8 mouse cellular contexts compared by ENCODE assay signal in the genomic region with DNA sequence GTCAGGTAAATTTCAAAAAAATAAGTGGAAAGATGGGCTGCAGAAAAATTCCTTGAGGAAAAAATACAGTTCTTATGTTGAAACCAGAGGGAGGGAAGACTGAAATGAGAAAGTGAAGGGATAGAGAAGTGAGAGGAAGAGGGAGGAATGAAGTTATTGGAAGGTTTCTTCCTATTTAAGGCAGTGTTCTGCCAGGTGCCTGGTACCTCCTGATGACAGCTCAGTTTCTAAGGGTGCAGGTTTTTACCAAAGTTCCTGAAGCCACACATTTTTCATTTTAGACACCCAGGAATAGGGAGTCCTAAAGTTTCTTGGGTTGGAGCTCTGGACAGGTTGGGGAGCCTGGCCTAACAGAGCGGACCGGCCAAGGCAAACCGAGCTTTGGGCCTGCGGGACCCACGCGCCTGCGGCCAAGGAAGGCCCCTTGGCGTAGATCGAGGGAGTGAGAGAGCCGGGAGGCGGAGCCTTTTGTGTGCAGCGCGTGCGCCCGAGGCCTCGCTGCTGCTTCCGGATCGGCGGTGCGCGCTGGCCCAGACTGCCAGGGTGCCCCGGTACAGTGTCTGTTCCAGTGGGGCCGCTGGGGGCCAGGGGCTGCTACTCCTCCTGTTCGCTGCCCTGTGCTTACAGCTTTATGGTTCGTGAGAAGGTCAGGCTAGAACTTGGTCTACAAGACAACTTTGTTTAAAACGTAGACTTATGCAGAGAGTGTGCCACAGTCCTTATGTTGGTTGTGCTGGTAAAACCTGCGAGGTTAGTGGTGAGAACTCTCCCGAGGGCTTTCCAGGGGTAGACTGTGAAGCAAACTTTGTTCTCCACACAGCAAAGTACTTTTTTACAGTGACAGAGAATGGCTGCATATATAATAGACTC. TPM values are rescaled to one million over a fixed set of nuclear protein-coding genes. Genes with fewer than 3 reads are reported as not detected.
A peak's percentile ranks its signal among the peaks of the same experiment; 100 is the strongest.
DNase-seq lines count a peak whose midpoint lies in the region; ATAC-seq and TF ChIP-seq lines count a peak whose summit lies in the region.

No protein-coding gene starts in this region.

- WGBS in intestine, postnatal 0 days = under 1% methylated on average over 28 of the region's 28 CpGs
- WGBS in liver, embryonic 16.5 days (ENCODE audit: insufficient replicate concordance) = under 1% methylated on average over 28 of the region's 28 CpGs
- WGBS in neural tube, embryonic 12.5 days = 2% methylated on average over 28 of the region's 28 CpGs

- peak; percentile 20 to 33 for DNase-seq in left cerebral cortex, postnatal 14 days (ENCODE audit: low spot score in 2 of 2)
- DNase-seq in left cerebral cortex, adult 11 months (ENCODE audit: low spot score) = no peak
- peak; percentile 85 for DNase-seq in embryo, embryonic 10.5 days (ENCODE audit: low spot score)
- DNase-seq in testis, postnatal 14 days (ENCODE audit: low spot score) = peak; percentile 85

- peak overlapping the region; percentile 64 for H3K27ac ChIP-seq in intestine, postnatal 0 days (ENCODE audit: low read depth, low read length)
- peak overlapping the region; percentile 70 for H3K27ac ChIP-seq in liver, embryonic 16.5 days (ENCODE audit: low read length)
- H3K27ac ChIP-seq in neural tube, embryonic 12.5 days = no peak overlapping the region

- peak overlapping the region; percentile 39 for H3K4me3 ChIP-seq in intestine, postnatal 0 days (ENCODE audit: low read depth, low read length)
- H3K4me3 ChIP-seq in liver, embryonic 16.5 days (ENCODE audit: low read depth, low read length) = peak overlapping the region; percentile 64
- peak overlapping the region; percentile 33 for H3K4me3 ChIP-seq in neural tube, embryonic 12.5 days

- H3K4me1 ChIP-seq in intestine, postnatal 0 days (replicated peaks; ENCODE audit: control insufficient read depth, insufficient read depth, low read length) = peaks cover 5% of the 10 kb centered on the region; the same call in 1 of the 2 replicates
- H3K4me1 ChIP-seq in liver, embryonic 16.5 days (ENCODE audit: control insufficient read depth, low read depth, low read length) = peaks cover 18% of the 10 kb centered on the region
- peaks cover 11% of the 10 kb centered on the region for H3K4me1 ChIP-seq in neural tube, embryonic 12.5 days

- H3K36me3 ChIP-seq in intestine, postnatal 0 days (ENCODE audit: control insufficient read depth, insufficient read depth) = no peaks in the 10 kb centered on the region
- no peaks in the 10 kb centered on the region for H3K36me3 ChIP-seq in liver, embryonic 16.5 days (ENCODE audit: control insufficient read depth, insufficient read depth)
- no peaks in the 10 kb centered on the region for H3K36me3 ChIP-seq in neural tube, embryonic 12.5 days

- no peaks in the 10 kb centered on the region for H3K9me3 ChIP-seq in intestine, postnatal 0 days (ENCODE audit: control insufficient read depth)
- H3K9me3 ChIP-seq in liver, embryonic 16.5 days (replicated peaks; ENCODE audit: control insufficient read depth, low read length) = no peaks in the 10 kb centered on the region
- no peaks in the 10 kb centered on the region for H3K9me3 ChIP-seq in neural tube, embryonic 12.5 days

- H3K27me3 ChIP-seq in intestine, postnatal 0 days (replicated peaks; ENCODE audit: control insufficient read depth, insufficient read depth, low read length) = no peaks in the 10 kb centered on the region
- no peaks in the 10 kb centered on the region for H3K27me3 ChIP-seq in liver, embryonic 16.5 days (ENCODE audit: control insufficient read depth, insufficient read depth, low read depth, low read length)
- no peaks in the 10 kb centered on the region for H3K27me3 ChIP-seq in neural tube, embryonic 12.5 days (replicated peaks)

- peak; percentile 20; the same call in 1 of the 2 replicates for TF ChIP-seq CTCF in intestine, postnatal 0 days (IDR thresholded peaks at IDR 0.05; ENCODE audit: low read depth)

- intact Hi-C loops in left cerebral cortex, postnatal 14 days (cut with DNase I) = no loop called here

- ATAC-seq in granulocyte monocyte progenitor cell, adult 5-6 weeks (replicated peaks; ENCODE audit: poor library complexity, severe bottlenecking) = peak; percentile 98
- ATAC-seq in intestine, postnatal 0 days = peak; percentile 85
- ATAC-seq in liver, embryonic 16.5 days (ENCODE audit: low read depth) = peak; percentile 94
- ATAC-seq in neural tube, embryonic 12.5 days (ENCODE audit: low FRiP score, low read depth) = peak; percentile 61; the same call in 1 of the 2 replicates

- H3K9ac ChIP-seq in intestine, postnatal 0 days (ENCODE audit: low read depth, low read length) = peak overlapping the region; percentile 60
- peak overlapping the region; percentile 74 for H3K9ac ChIP-seq in liver, embryonic 16.5 days (ENCODE audit: low read depth, low read length)
- peak overlapping the region; percentile 56 for H3K9ac ChIP-seq in neural tube, embryonic 12.5 days

- H3K4me2 ChIP-seq in intestine, postnatal 0 days (replicated peaks; ENCODE audit: low read depth) = peak overlapping the region; percentile 72
- H3K4me2 ChIP-seq in liver, embryonic 16.5 days (ENCODE audit: low read depth, low read length) = peak overlapping the region; percentile 89
- peak overlapping the region; percentile 71 for H3K4me2 ChIP-seq in neural tube, embryonic 12.5 days (replicated peaks)

RNA-seq across cellular contexts. Expression of gene Zfp148, which starts 19.5 kb away (rescaled TPM):
- 100 to 1,000 TPM; 101 to 109 TPM for total RNA-seq in left cerebral cortex, postnatal 14 days (2021)
- 36.2 and 43.3 TPM in 2 replicates for total RNA-seq in granulocyte monocyte progenitor cell, adult 5-6 weeks (2014; fragmentation: Nextera tagmentation)
- total RNA-seq in granulocyte monocyte progenitor cell, adult 5-6 weeks (2017) = 27.2 and 28.6 TPM in 2 replicates
- 20.1 and 20.5 TPM in 2 replicates for polyA plus RNA-seq in intestine, postnatal 0 days (2015; fragmentation: Nextera tagmentation; extraction: Ambion mirVana)
- 11.4 and 12.5 TPM in 2 replicates for polyA plus RNA-seq in liver, embryonic 16.5 days (2015; fragmentation: Nextera tagmentation; extraction: Ambion mirVana)
- 50.1 and 50.7 TPM in 2 replicates for polyA plus RNA-seq in neural tube, embryonic 12.5 days (2016; fragmentation: Nextera tagmentation; extraction: Ambion mirVana)
